Mouse (Mus musculus) bone marrow, adult 2 months (tissue): Measurements from ENCODE around the gene Slc17a9.

Experiments used
- CTCF ChIP-seq: fragments of 200-500 bp; IDR thresholded peaks from 2 replicates; pipeline ENCODE4 v1.5.1; 2011; ENCODE audit warnings: low read length, control low read depth; ENCODE audit not compliant: control insufficient read depth, insufficient read depth
- POLR2A ChIP-seq: fragments of 200-500 bp; IDR thresholded peaks from 2 replicates; pipeline ENCODE4 v1.6.1; 2011; ENCODE audit warnings: low read depth, mild to moderate bottlenecking, control low read depth, low read length, borderline replicate concordance; ENCODE audit not compliant: control insufficient read depth

DNA sequence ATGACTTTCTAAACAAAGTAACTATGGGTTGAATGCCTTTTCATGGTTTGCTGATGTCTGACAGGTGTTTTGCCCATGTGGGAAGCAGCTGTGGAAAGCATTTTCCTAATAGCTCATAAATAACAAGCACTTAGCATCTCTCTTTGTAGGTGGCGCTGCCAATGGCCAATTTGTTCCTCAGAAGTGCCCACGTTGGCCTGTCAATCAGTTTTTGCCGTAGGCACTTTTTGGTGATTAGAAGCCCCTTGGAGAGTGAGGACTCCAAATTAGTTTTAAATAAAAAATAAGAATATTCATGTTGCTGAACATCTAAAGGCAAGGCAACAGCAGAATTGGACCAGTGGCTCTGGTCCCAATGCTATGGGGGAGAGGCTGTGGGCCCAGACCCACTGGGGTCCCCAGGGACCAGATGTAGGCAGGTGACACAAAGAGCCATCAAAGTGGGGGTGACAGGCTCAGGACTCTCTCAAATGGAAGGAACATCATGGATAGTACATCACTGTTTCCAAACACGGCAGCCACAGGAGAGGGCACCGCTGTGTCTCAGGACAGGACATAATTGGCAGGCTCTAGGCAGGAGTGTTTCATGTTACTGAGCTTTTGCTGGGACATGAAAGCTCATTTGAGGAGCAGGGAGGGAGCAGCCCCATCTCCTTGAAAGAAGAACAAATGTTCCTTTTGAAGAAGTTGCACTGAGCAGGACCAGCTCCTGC, 30.1 kb downstream of the Slc17a9 start:
- TF ChIP-seq CTCF, result no peak
- TF ChIP-seq POLR2A, result no peak
